Comparison of ENCODE assay signal across 13 mouse cellular contexts in the genomic region with DNA sequence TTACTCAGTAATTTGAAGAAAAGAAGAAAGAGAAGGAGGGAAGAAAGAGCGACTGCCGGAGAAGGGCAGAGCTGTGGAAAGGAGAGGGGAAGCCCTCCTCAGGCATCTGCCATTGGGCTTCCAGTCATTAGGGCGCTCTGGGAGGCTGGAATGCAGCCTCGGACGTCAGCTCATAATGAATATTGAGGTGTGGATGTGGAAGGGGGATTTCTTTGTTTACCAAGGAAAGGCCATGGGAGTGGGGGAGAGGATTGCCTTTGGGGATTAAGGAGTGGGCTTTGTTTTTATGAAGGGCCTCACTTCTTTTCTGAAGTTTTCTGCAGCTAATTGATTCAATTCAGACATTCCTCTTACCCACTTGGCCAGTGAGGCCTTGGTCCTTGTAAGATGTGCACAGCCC. TPM values are rescaled to one million over a fixed set of nuclear protein-coding genes. Genes with fewer than 3 reads are reported as not detected.
DNase-seq lines count a peak whose midpoint lies in the region; ATAC-seq and TF ChIP-seq lines count a peak whose summit lies in the region.
"Had no signal": no experiment of that assay in that cellular context is flagged by ENCODE, and none has a peak within 500 bp of the region (broad histone marks: within the 10 kb centered on the region; RNA-seq: fewer than 3 reads in every experiment).

No protein-coding gene starts in this region.

- TF ChIP-seq CTCF in left cerebral cortex, adult 2 months (IDR thresholded peaks at IDR 0.05), result no peak
- TF ChIP-seq CTCF in hindbrain, postnatal 0 days (IDR thresholded peaks at IDR 0.05; ENCODE audit: low read depth), result no peak

- 0% methylated on average over 5 of the region's 5 CpGs for WGBS in forebrain, embryonic 14.5 days
- WGBS in hindbrain, postnatal 0 days, result 10% methylated on average over 5 of the region's 5 CpGs
- WGBS in neural tube, embryonic 14.5 days, result 7% methylated on average over 5 of the region's 5 CpGs

- H3K36me3 ChIP-seq in forebrain, embryonic 14.5 days (ENCODE audit: control insufficient read depth, insufficient read depth, low read length), result peaks cover 85% of the 10 kb centered on the region
- H3K36me3 ChIP-seq in hindbrain, postnatal 0 days (ENCODE audit: insufficient read depth, low read length), result no peaks in the 10 kb centered on the region; the same call in 1 of the 2 replicates
- H3K36me3 ChIP-seq in neural tube, embryonic 14.5 days (ENCODE audit: control insufficient read depth, insufficient read depth, low read length), result peaks cover 14% of the 10 kb centered on the region; the same call in 1 of the 2 replicates
- H3K36me3 ChIP-seq: liver, embryonic 13.5 days had no signal

- H3K4me1 ChIP-seq in forebrain, embryonic 14.5 days (ENCODE audit: control insufficient read depth, insufficient read depth, low read length), result peaks cover 57% of the 10 kb centered on the region
- H3K4me1 ChIP-seq in hindbrain, postnatal 0 days (ENCODE audit: insufficient read depth, low read length), result peaks cover 20% of the 10 kb centered on the region
- H3K4me1 ChIP-seq in neural tube, embryonic 14.5 days (ENCODE audit: control insufficient read depth, insufficient read depth, low read length), result peaks cover 69% of the 10 kb centered on the region
- H3K4me1 ChIP-seq: liver, embryonic 13.5 days had no signal

- ATAC-seq in forebrain, embryonic 14.5 days, result peak; percentile 52
- ATAC-seq in hindbrain, postnatal 0 days, result no peak
- ATAC-seq in neural tube, embryonic 14.5 days (ENCODE audit: low read depth), result no peak

- H3K27ac ChIP-seq in left cerebral cortex, adult 2 months, result peak overlapping the region; percentile 58
- peak overlapping the region; percentile 100 for H3K27ac ChIP-seq in forebrain, embryonic 14.5 days (ENCODE audit: low read depth, low read length)
- H3K27ac ChIP-seq in hindbrain, postnatal 0 days, result peak overlapping the region; percentile 97
- peak overlapping the region; percentile 99 for H3K27ac ChIP-seq in neural tube, embryonic 14.5 days (ENCODE audit: low read depth, low read length)
- H3K27ac ChIP-seq: liver, embryonic 13.5 days had no signal

- no peaks in the 10 kb centered on the region for H3K27me3 ChIP-seq in forebrain, embryonic 14.5 days (replicated peaks; ENCODE audit: control insufficient read depth, insufficient read depth, low read length)
- no peaks in the 10 kb centered on the region for H3K27me3 ChIP-seq in hindbrain, postnatal 0 days (ENCODE audit: insufficient read depth, low read length)
- no peaks in the 10 kb centered on the region for H3K27me3 ChIP-seq in neural tube, embryonic 14.5 days (ENCODE audit: control insufficient read depth, insufficient read depth, low read length)

- no peak for DNase-seq in left cerebral cortex, adult 2 months (ENCODE audit: extremely low spot score in 1 of 2, low spot score in 2 of 2)
- no peak for DNase-seq in left cerebral cortex, postnatal 36 days (ENCODE audit: low spot score in 2 of 2)
- DNase-seq in forebrain, embryonic 14.5 days (ENCODE audit: low spot score), result peak; percentile 86
- DNase-seq in hindbrain, postnatal 0 days (ENCODE audit: low spot score), result peak; percentile 44
- no peak for DNase-seq in T-cell, adult 2 months (ENCODE audit: low spot score)
- no peak for DNase-seq in urinary bladder, postnatal 10 days (ENCODE audit: low spot score)
- DNase-seq in gastrocnemius, adult 8-10 months (ENCODE audit: low spot score in 2 of 2), result no peak
- DNase-seq: cerebellum, adult 8-10 months; kidney, adult 18-20 months; liver, embryonic 13.5 days; thymus, adult 2 months had no signal

- intact Hi-C loops in left cerebral cortex, adult 2 months (cut with DNase I), result no loop called here
- intact Hi-C loops in left cerebral cortex, postnatal 36 days (cut with DNase I), result no loop called here

- H3K9ac ChIP-seq in forebrain, embryonic 14.5 days (ENCODE audit: low read length), result peak overlapping the region; percentile 100
- peak overlapping the region; percentile 98 for H3K9ac ChIP-seq in hindbrain, postnatal 0 days (replicated peaks; ENCODE audit: low read length)
- H3K9ac ChIP-seq in neural tube, embryonic 14.5 days (replicated peaks; ENCODE audit: low read depth, low read length), result peak overlapping the region; percentile 99
- H3K9ac ChIP-seq: liver, embryonic 13.5 days had no signal

- no peaks in the 10 kb centered on the region for H3K9me3 ChIP-seq in forebrain, embryonic 14.5 days (replicated peaks; ENCODE audit: control insufficient read depth, low read length)
- no peaks in the 10 kb centered on the region for H3K9me3 ChIP-seq in hindbrain, postnatal 0 days (ENCODE audit: low read length)
- H3K9me3 ChIP-seq in neural tube, embryonic 14.5 days (ENCODE audit: control insufficient read depth, low read length), result no peaks in the 10 kb centered on the region
- H3K9me3 ChIP-seq: liver, embryonic 13.5 days had no signal

- no peak overlapping the region for H3K4me3 ChIP-seq in left cerebral cortex, adult 2 months
- peak overlapping the region; percentile 99 for H3K4me3 ChIP-seq in forebrain, embryonic 14.5 days (ENCODE audit: low read depth, low read length)
- H3K4me3 ChIP-seq in hindbrain, postnatal 0 days (ENCODE audit: low read length), result peak overlapping the region; percentile 6; the same call in 1 of the 2 replicates
- peak overlapping the region; percentile 90 for H3K4me3 ChIP-seq in neural tube, embryonic 14.5 days (ENCODE audit: low read depth, low read length)
- H3K4me3 ChIP-seq: liver, embryonic 13.5 days; myocyte had no signal

- peak overlapping the region; percentile 99 for H3K4me2 ChIP-seq in forebrain, embryonic 14.5 days (ENCODE audit: low read length)
- H3K4me2 ChIP-seq in hindbrain, postnatal 0 days (ENCODE audit: low read depth, low read length), result peak overlapping the region; percentile 93
- H3K4me2 ChIP-seq in neural tube, embryonic 14.5 days (ENCODE audit: low read depth, low read length), result peak overlapping the region; percentile 94
- H3K4me2 ChIP-seq: liver, embryonic 13.5 days had no signal

RNA-seq across cellular contexts. Expression of a gene that starts 45.5 kb away (rescaled TPM):
- 100 to 1,000 TPM in 1 of 2 experiments, 10 to 100 TPM in 1; 86.7 to 100 TPM for total RNA-seq in left cerebral cortex, adult 2 months (2021)
- 10 to 100 TPM; 77.8 to 97.5 TPM for total RNA-seq in left cerebral cortex, postnatal 36 days (2021)
- polyA plus RNA-seq in forebrain, embryonic 14.5 days (2014; fragmentation: Nextera tagmentation; extraction: Ambion mirVana), result 20.2 and 23.4 TPM in 2 replicates
- total RNA-seq in hindbrain, postnatal 0 days (2014; rRNA removed), result 60.0 and 79.5 TPM in 2 replicates
- polyA plus RNA-seq in hindbrain, postnatal 0 days (2015; fragmentation: Nextera tagmentation; extraction: Ambion mirVana), result 23.8 and 23.9 TPM in 2 replicates
- polyA plus RNA-seq in neural tube, embryonic 14.5 days (2014; fragmentation: Nextera tagmentation; extraction: Ambion mirVana), result 23.0 and 30.5 TPM in 2 replicates
- 10 to 100 TPM; 26.0 to 43.5 (median 38.1) TPM for total RNA-seq in gastrocnemius, adult 8-10 months (2022)

Comparison
In these comparisons a context has a peak if more than half of its experiments do, and no peak if none do; other contexts are left out.
1. DNase-seq: peak in forebrain, embryonic 14.5 days (single experiment) and hindbrain, postnatal 0 days (single experiment); none in left cerebral cortex, adult 2 months (0 of 2), left cerebral cortex, postnatal 36 days (0 of 2), T-cell, adult 2 months (single experiment), urinary bladder, postnatal 10 days (single experiment) and gastrocnemius, adult 8-10 months (0 of 2).
2. Peak in every context shown above with its lines, with median percentiles within 50 percentile points of each other: H3K27ac ChIP-seq, H3K4me2 ChIP-seq and H3K9ac ChIP-seq.